Mouse (Mus musculus): ENCODE results near the gene Lmx1a.

The Lmx1a gene

GRCm38 (mm10) chr1:167693499-167694240 lies 4.6 kb downstream of the Lmx1a start:
- DNase-seq (ENCODE audit: low spot score in 2 of 2), result no peak

GRCm38 (mm10) chr1:167694731-167695130 lies 5.7 kb downstream of the Lmx1a start:
- DNase-seq (ENCODE audit: low spot score in 2 of 2), result no peak

GRCm38 (mm10) chr1:167695910-167696459 lies 6.9 kb downstream of the Lmx1a start:
- DNase-seq (ENCODE audit: low spot score in 2 of 2), result no peak

- no peak for DNase-seq (ENCODE audit: low spot score in 2 of 2)
Observed at GRCm38 (mm10) chr1:167699706-167700105, 10.7 kb downstream of the Lmx1a start.

GRCm38 (mm10) chr1:167700221-167700620 lies 11.2 kb downstream of the Lmx1a start:
- no peak for DNase-seq (ENCODE audit: low spot score in 2 of 2)

- no peak for DNase-seq (ENCODE audit: low spot score in 2 of 2)
Observed at GRCm38 (mm10) chr1:167705527-167705926, 16.5 kb downstream of the Lmx1a start.

GRCm38 (mm10) chr1:167708761-167709160 lies 19.7 kb downstream of the Lmx1a start:
- no peak for DNase-seq (ENCODE audit: low spot score in 2 of 2)

GRCm38 (mm10) chr1:167715730-167716341 lies 26.8 kb downstream of the Lmx1a start:
- DNase-seq (ENCODE audit: low spot score in 2 of 2), result no peak

- DNase-seq (ENCODE audit: low spot score in 2 of 2), result no peak
Observed at GRCm38 (mm10) chr1:167734471-167734870, 45.4 kb downstream of the Lmx1a start.

GRCm38 (mm10) chr1:167736793-167737192 lies 47.8 kb downstream of the Lmx1a start:
- peak; percentile 25 to 44 for DNase-seq (ENCODE audit: low spot score in 2 of 2)

GRCm38 (mm10) chr1:167739286-167739685 lies 50.2 kb downstream of the Lmx1a start:
- no peak for DNase-seq (ENCODE audit: low spot score in 2 of 2)

- DNase-seq (ENCODE audit: low spot score in 2 of 2), result no peak
Observed at GRCm38 (mm10) chr1:167746676-167747075, 57.6 kb downstream of the Lmx1a start.

- DNase-seq (ENCODE audit: low spot score in 2 of 2), result no peak
Observed at GRCm38 (mm10) chr1:167752661-167753060, 63.6 kb downstream of the Lmx1a start.

GRCm38 (mm10) chr1:167754085-167754484 lies 65.0 kb downstream of the Lmx1a start:
- DNase-seq (ENCODE audit: low spot score in 2 of 2), result no peak

GRCm38 (mm10) chr1:167754636-167755522 lies 65.8 kb downstream of the Lmx1a start:
- DNase-seq (ENCODE audit: low spot score in 2 of 2), result no peak

- no peak for DNase-seq (ENCODE audit: low spot score in 2 of 2)
Observed at GRCm38 (mm10) chr1:167758208-167758607, 69.2 kb downstream of the Lmx1a start.

- DNase-seq (ENCODE audit: low spot score in 2 of 2), result no peak
Observed at GRCm38 (mm10) chr1:167760307-167760706, 71.3 kb downstream of the Lmx1a start.

- no peak for DNase-seq (ENCODE audit: low spot score in 2 of 2)
Observed at GRCm38 (mm10) chr1:167761785-167762223, 72.8 kb downstream of the Lmx1a start.

GRCm38 (mm10) chr1:167766619-167767018 lies 77.6 kb downstream of the Lmx1a start:
- DNase-seq (ENCODE audit: low spot score in 2 of 2), result no peak

GRCm38 (mm10) chr1:167770457-167770856 lies 81.4 kb downstream of the Lmx1a start:
- no peak for DNase-seq (ENCODE audit: low spot score in 2 of 2)

- peak; percentile 74 to 77 for DNase-seq (ENCODE audit: low spot score in 2 of 2)
Observed at GRCm38 (mm10) chr1:167779766-167780488, 90.9 kb downstream of the Lmx1a start.
